Mouse (Mus musculus) embryonic facial prominence, embryonic 14.5 days (tissue): ENCODE measurements around the gene Cdc42. TPM values are rescaled to one million over a fixed set of nuclear protein-coding genes. Genes with fewer than 3 reads are reported as not detected.

Experiments
- ATAC-seq: fragments of 200-750 bp; cut with Nextera tagmentation; 2 replicates; pipeline ENCODE4 v1.8.0; 2017; ENCODE audit warnings: low read depth, moderate number of reproducible peaks, moderate TSS enrichment
- DNase-seq: peaks from one replicate; pipeline ENCODE4 v3.0.0-alpha.2; 2015; ENCODE audit warnings: low spot score
- H3K27ac ChIP-seq: fragments of 300-500 bp; sonication (generic); replicated peaks from 2 replicates; pipeline ENCODE4 v1.5.1; 2014; ENCODE audit warnings: low read depth, mild to moderate bottlenecking, low read length, moderate library complexity
- H3K27me3 ChIP-seq: fragments of 300-500 bp; sonication (generic); replicated peaks from 2 replicates; pipeline ENCODE4 v1.6.1; 2014; ENCODE audit warnings: low read length; ENCODE audit not compliant: control insufficient read depth, insufficient read depth
- H3K36me3 ChIP-seq: fragments of 300-500 bp; sonication (generic); 2 replicates; pipeline ENCODE4 v1.6.1; 2014; ENCODE audit warnings: low read length, mixed read lengths; ENCODE audit not compliant: control insufficient read depth, insufficient read depth
- H3K4me1 ChIP-seq: fragments of 300-500 bp; sonication (generic); 2 replicates; pipeline ENCODE4 v1.6.1; 2014; ENCODE audit warnings: antibody characterized with exemption, low read length; ENCODE audit not compliant: control insufficient read depth, insufficient read depth
- H3K4me2 ChIP-seq: fragments of 300-500 bp; sonication (generic); 2 replicates; pipeline ENCODE4 v1.6.1; 2014; ENCODE audit warnings: low read depth, mild to moderate bottlenecking, low read length, moderate library complexity, mixed read lengths
- H3K4me3 ChIP-seq: fragments of 300-500 bp; sonication (generic); 2 replicates; pipeline ENCODE4 v1.5.1; 2014; ENCODE audit warnings: low read depth, mild to moderate bottlenecking, low read length
- H3K9ac ChIP-seq: fragments of 300-500 bp; sonication (generic); 2 replicates; pipeline ENCODE4 v1.6.1; 2014; ENCODE audit warnings: low read depth, mild to moderate bottlenecking, low read length, moderate library complexity, mixed read lengths
- H3K9me3 ChIP-seq: fragments of 300-500 bp; sonication (generic); 2 replicates; pipeline ENCODE4 v1.6.1; 2016; ENCODE audit warnings: low read length; ENCODE audit not compliant: control insufficient read depth
- WGBS: fragments of 180-500 bp; shearing (Covaris S2); extraction: QIAGEN DNeasy Blood & Tissue Kit; methylation state at CpG from one replicate; pipeline ENCODE4 v1.1.7; 2014; 5-methylcytosine and 5-hydroxymethylcytosine counted together
- polyA plus RNA-seq: library from polyadenylated mRNA; unstranded; fragments of >200 nt; fragmentation: Nextera tagmentation; extraction: Ambion mirVana; gene quantifications from 2 replicates; pipeline ENCODE4 v1.2.1, GENCODE M21; 2014

The Cdc42 gene
- polyA plus RNA-seq, 1 experiment from 2014 or later = 714 TPM

DNA sequence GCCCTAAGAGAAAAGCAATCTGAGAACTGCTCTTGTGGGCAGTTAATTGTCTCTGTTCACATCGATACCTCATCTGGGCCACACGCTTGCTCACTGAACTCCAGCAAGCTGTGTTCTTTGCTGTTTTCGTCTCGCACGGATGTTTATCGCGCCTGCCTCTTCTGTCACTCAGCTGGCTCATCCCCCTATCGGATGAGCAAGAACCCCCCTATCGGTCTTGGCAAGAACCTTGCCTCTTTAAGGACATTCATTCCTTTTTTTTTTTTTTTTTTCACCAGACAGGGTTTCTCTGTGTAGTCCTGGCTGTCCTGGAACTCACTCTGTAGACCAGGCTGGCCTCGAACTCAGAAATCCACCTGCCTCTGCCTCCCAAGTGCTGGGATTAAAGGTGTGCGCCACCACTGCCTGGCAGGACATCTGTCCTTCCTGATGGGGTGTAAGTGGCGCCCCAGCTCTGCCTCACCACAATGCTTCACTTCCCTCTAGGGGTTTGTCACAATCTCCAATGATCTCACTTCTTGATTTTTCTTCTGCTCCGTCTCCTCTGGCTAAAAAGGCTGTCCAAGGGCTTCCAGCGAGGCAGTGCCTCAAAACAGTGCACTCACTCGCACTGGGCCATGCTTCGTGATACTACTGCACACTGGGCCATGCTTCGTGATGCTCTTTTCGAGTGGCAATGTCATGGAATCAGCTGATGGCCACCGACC lies 8.0 kb upstream of the Cdc42 start:
- ATAC-seq (no peak), DNase-seq (no peak)
- Histone ChIP-seq H3K27me3 (no peaks in the 10 kb centered on the region), H3K4me1 (peaks cover 5% of the 10 kb centered on the region; the same call in 1 of the 2 replicates), H3K4me2 (no peak overlapping the region), H3K9me3 (no peaks in the 10 kb centered on the region), H3K4me3 (no peak overlapping the region), H3K27ac (no peak overlapping the region), H3K9ac (no peak overlapping the region), H3K36me3 (no peaks in the 10 kb centered on the region)
- 78% methylated on average over 19 of the region's 19 CpGs for WGBS

DNA sequence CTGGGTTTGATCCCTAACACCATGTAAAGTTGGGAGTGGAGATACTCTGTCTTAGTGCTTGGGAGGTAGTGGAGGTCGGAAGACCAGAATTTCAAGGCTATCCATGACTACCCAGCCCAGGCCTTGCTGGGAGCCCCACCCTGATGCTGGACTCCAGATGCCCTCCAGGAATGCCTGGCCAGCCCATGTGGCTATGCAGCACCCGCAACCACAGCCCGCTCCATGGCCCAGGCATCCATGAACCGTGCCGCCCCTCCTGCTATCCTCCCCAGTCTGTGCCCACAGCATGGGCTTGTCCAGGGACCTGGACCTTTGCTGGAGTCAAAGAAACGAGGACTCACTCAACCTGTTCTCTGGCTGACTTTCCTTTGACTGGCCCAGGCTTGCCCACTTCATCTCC lies 7.3 kb upstream of the Cdc42 start:
- peaks cover 5% of the 10 kb centered on the region; the same call in 1 of the 2 replicates for H3K4me1 ChIP-seq
- DNase-seq (no peak), ATAC-seq (no peak)
- WGBS = 80% methylated on average over 6 of the region's 6 CpGs
- no peaks in the 10 kb centered on the region for H3K27me3 ChIP-seq
- H3K9ac ChIP-seq = no peak overlapping the region
- no peak overlapping the region for H3K4me3 ChIP-seq
- H3K27ac ChIP-seq = no peak overlapping the region
- H3K36me3 ChIP-seq = no peaks in the 10 kb centered on the region
- no peaks in the 10 kb centered on the region for H3K9me3 ChIP-seq
- H3K4me2 ChIP-seq = no peak overlapping the region

DNA sequence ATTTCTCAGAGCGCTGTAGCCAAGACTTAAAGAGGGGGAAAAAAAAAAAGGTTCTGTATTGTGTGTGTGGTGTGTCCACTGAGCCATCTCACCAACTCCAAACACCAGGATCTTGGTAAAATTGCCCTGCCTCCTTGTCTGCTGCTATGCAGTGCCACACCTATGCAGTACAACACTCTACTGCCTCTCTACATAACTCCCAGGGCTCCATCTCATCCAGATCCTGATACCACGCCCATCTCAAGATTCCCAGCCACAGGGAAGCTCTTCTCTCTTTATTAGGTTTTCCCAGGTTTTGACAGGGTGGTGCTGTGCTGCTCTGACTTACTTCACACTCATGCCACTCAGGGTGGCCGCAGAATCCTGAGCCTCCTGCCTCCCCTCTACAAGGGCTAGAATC lies 3.5 kb upstream of the Cdc42 start:
- H3K4me3 ChIP-seq = no peak overlapping the region
- ATAC-seq (no peak), DNase-seq (no peak)
- H3K27ac ChIP-seq = no peak overlapping the region
- no peak overlapping the region for H3K4me2 ChIP-seq
- no peaks in the 10 kb centered on the region for H3K27me3 ChIP-seq
- no peaks in the 10 kb centered on the region for H3K36me3 ChIP-seq
- H3K9me3 ChIP-seq = no peaks in the 10 kb centered on the region
- no peak overlapping the region for H3K9ac ChIP-seq
- H3K4me1 ChIP-seq = peaks cover 4% of the 10 kb centered on the region; the same call in 1 of the 2 replicates
- WGBS = 66% methylated on average over 3 of the region's 3 CpGs

DNA sequence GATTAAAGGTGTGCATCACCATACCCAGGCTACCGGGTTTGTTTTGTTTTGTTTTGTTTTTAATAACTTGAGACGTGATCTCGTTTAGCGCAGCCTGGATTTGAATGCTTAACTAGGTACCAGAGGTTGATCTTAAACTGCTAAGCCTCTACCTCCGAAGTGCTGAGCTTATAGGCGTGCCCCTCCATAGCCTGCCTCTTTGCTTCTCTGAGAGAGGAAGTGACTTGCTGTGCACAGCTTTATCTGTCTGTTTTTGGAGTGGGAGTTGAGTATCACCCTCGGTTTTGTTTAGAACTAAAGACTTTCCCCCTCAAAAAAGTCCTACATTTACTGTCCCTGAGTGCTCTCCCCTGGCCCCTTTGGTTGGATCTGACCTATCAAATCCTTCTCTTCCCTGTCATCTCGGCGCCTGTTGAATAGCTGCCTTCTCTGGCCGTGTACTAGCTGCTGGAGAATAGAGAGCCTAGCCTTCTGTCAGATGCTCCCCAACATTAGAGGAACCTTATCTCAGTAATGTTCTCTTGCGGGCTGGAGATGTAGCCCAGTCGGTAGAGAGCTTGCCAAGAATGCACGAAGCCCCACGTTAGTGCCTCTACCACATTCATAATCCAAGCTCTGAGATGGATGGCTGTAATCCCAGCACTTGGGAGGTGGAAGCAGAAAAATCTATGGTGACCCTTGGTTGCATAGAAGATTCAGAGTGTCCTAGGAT lies 927 bp upstream of the Cdc42 start:
- no peaks in the 10 kb centered on the region for H3K9me3 ChIP-seq
- DNase-seq (no peak), ATAC-seq (no peak)
- WGBS = 61% methylated on average over 14 of the region's 14 CpGs
- H3K36me3 ChIP-seq = no peaks in the 10 kb centered on the region
- no peak overlapping the region for H3K4me3 ChIP-seq
- no peaks in the 10 kb centered on the region for H3K27me3 ChIP-seq
- no peak overlapping the region for H3K27ac ChIP-seq
- no peak overlapping the region for H3K9ac ChIP-seq
- H3K4me1 ChIP-seq = peaks cover 24% of the 10 kb centered on the region
- H3K4me2 ChIP-seq = no peak overlapping the region

DNA sequence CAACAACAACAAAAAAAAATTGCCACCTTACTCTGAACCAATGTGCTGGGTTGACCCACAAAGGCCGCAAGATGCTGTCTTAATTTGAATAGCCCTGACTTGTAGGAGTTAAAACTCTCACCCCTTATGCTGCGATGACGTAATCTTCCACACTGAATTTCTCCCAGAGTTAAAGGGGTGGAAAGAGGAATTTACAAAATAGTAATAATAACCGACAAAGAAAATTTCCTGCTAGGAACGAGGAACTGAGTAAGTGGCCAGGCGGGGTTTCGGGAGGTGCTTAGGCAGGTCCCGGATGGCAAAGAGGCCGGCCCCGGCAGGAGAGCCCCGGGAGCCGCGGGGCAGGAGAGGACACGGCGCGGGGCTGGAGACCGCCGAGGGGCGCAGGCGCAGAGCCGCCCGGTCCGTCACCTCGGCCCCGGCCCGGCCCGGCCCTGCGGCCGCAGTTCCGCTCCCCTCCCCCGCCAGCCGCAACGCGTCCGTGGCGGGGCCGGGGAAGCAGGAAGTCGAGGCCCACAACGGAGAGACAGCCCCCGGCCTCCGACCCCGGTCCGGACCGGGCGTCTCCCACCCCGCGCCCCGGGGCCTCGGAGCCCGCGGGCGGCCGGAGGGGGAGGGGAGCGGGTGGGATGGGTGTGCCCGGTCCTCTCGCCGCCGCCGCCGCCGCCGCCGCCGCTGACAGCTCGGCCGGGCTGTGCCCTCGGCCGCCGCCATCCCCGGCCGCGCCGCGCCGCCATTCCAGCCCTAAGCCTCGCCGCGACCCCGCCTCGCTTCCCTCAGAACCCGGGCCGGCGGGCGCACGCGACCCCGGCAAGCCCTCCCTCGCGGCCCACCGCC lies 628 bp downstream of the Cdc42 start:
- H3K4me3 ChIP-seq = peak overlapping the region; percentile 97
- no peaks in the 10 kb centered on the region for H3K27me3 ChIP-seq
- peak overlapping the region; percentile 100 for H3K9ac ChIP-seq
- ATAC-seq (peak; percentile 65), DNase-seq (peak; percentile 77)
- no peaks in the 10 kb centered on the region for H3K9me3 ChIP-seq
- H3K27ac ChIP-seq = peak overlapping the region; percentile 97
- H3K4me1 ChIP-seq = peaks cover 25% of the 10 kb centered on the region
- 0 out of 2 replicates have a peak, but pooled peaks cover 2% of the 10 kb centered on the region for H3K36me3 ChIP-seq
- H3K4me2 ChIP-seq = peak overlapping the region; percentile 84
- under 1% methylated on average over 13 of the region's 90 CpGs for WGBS

DNA sequence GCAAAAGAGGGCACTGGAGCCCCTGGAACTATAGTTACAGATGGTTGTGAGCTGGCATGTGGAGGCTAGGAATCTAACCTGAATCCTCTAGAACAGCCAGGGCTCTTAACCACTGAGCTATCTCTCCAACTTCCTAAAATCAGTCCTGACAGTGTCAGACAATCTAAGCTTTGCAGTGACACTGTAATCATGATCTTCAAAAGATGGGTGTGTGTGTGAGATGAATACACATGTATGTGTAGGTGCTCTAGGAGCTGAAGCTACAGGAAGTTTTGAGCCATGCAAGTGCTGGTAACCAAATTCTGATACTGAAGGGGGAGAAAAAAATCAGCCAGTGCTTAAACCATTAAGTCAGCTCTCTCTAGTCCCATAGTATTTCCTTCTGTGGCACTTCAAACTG lies 6.9 kb downstream of the Cdc42 start:
- no peak for DNase-seq
- Histone ChIP-seq H3K4me2 (no peak overlapping the region), H3K27ac (no peak overlapping the region), H3K4me1 (peaks cover 20% of the 10 kb centered on the region), H3K27me3 (no peaks in the 10 kb centered on the region), H3K4me3 (no peak overlapping the region), H3K9ac (no peak overlapping the region), H3K36me3 (peaks cover 27% of the 10 kb centered on the region), H3K9me3 (no peaks in the 10 kb centered on the region)
- no peak for ATAC-seq

DNA sequence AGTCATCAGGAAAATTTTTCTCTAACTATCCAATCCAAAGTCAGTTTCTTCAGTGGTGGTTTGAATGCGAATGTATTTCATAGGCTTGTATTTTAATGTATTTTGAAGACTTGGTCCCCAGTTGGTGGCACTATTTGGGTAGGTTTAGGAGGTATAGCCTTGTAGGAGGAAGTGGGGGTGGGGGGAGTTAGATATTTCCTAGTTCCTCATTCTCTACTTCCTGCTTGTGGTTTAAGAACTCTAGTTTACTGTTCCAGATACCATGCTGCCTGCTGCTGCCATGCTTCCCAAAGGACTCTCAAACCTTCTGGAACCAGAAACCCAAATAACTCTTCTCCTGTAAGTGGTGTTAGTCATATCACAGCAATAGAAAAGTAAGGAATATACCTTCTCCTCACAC lies 11.7 kb downstream of the Cdc42 start:
- H3K4me2 ChIP-seq = no peak overlapping the region
- H3K9me3 ChIP-seq = no peaks in the 10 kb centered on the region
- H3K36me3 ChIP-seq = peaks cover 28% of the 10 kb centered on the region
- no peak overlapping the region for H3K9ac ChIP-seq
- 97% methylated on average over 1 of the region's 1 CpGs for WGBS
- no peak overlapping the region for H3K27ac ChIP-seq
- no peak for ATAC-seq
- no peaks in the 10 kb centered on the region for H3K27me3 ChIP-seq
- H3K4me3 ChIP-seq = no peak overlapping the region
- no peak for DNase-seq
- H3K4me1 ChIP-seq = 0 out of 2 replicates have a peak, but pooled peaks cover 3% of the 10 kb centered on the region

DNA sequence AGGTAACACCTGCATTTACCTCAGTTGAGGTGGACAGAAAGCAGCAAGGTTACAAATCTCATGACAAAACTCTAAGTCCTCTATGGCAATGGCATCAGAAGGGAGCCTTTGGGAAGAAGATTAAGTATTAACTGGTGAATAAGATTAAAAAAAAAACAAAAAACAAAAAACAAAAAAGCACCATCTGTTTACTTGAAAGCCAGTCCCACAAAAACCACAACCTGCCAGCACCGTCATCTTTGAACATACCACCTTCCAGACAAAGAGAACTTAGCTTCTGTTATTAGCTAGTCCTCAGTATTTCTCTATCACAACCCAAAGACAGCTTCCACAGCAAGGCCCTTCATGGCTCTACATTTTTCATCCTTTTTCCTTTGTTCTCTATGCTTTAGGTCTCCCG lies 12.4 kb downstream of the Cdc42 start:
- Histone ChIP-seq H3K36me3 (peaks cover 23% of the 10 kb centered on the region), H3K27ac (no peak overlapping the region), H3K4me1 (0 out of 2 replicates have a peak, but pooled peaks cover 3% of the 10 kb centered on the region), H3K4me3 (no peak overlapping the region), H3K4me2 (no peak overlapping the region), H3K27me3 (no peaks in the 10 kb centered on the region), H3K9ac (no peak overlapping the region), H3K9me3 (no peaks in the 10 kb centered on the region)
- 84% methylated on average over 2 of the region's 2 CpGs for WGBS
- DNase-seq = no peak
- ATAC-seq = no peak
